Mouse (Mus musculus) erythroid progenitor cell, adult 5-6 weeks (primary cell): ENCODE results near the gene Tmem9. TPM values are rescaled to one million over a fixed set of nuclear protein-coding genes. Genes with fewer than 3 reads are reported as not detected.

Source experiments
- ATAC-seq: replicated peaks from 2 replicates; pipeline ENCODE4 v1.8.0; 2016; ENCODE audit warnings: moderate number of reproducible peaks, mild to moderate bottlenecking, moderate TSS enrichment, inconsistent platforms; ENCODE audit not compliant: poor library complexity, low FRiP score, severe bottlenecking
- total RNA-seq, 2 experiments: library from RNA; stranded (forward) in 1 of 2; stranded (reverse) in 1 of 2; fragments of 150-400 nt in 1 of 2; fragments of 186-747, 209-891 nt in 1 of 2; gene quantifications; 2 replicates each; pipeline versions ENCODE4 v1.2.3 to v1.2.4; 2015 to 2017; ENCODE audit warnings: low replicate concordance in 2 of 2

Tmem9 gene
- total RNA-seq, 2 experiments from 2014 or later, result 29.8 to 54.4 TPM

GRCm38 (mm10) chr1:136067579-136067978 is 59.6 kb downstream of the Tmem9 start:
- ATAC-seq, result no peak

- ATAC-seq, result peak; percentile 59; the same call in 1 of the 2 replicates
Observed at GRCm38 (mm10) chr1:136076086-136076485, 68.1 kb downstream of the Tmem9 start.

GRCm38 (mm10) chr1:136077656-136078055 is 69.7 kb downstream of the Tmem9 start:
- ATAC-seq, result no peak

GRCm38 (mm10) chr1:136081161-136081560 is 73.2 kb downstream of the Tmem9 start:
- no peak for ATAC-seq

Other genes with a start within 250 kb of the Tmem9 start
- not detected in 2 replicates for gene Phlda3, start 242.0 kb upstream of the Tmem9 start, total RNA-seq (2015; ENCODE audit: low replicate concordance)
- not detected in 2 replicates for gene Phlda3, start 242.0 kb upstream of the Tmem9 start, total RNA-seq (2017; ENCODE audit: low replicate concordance)
- not detected in 2 replicates for gene Tnni1, start 228.7 kb upstream of the Tmem9 start, total RNA-seq (2015; ENCODE audit: low replicate concordance)
- gene Tnni1, start 228.7 kb upstream of the Tmem9 start, total RNA-seq (2017; ENCODE audit: low replicate concordance), result not detected in 2 replicates
- gene Lad1, start 189.6 kb upstream of the Tmem9 start, total RNA-seq (2015; ENCODE audit: low replicate concordance), result 0.72 TPM in 1 of 2 replicates, not detected in the other
- not detected in 2 replicates for gene Lad1, start 189.6 kb upstream of the Tmem9 start, total RNA-seq (2017; ENCODE audit: low replicate concordance)
- gene Tnnt2, start 171.8 kb upstream of the Tmem9 start, total RNA-seq (2015; ENCODE audit: low replicate concordance), result not detected in 2 replicates
- not detected in 2 replicates for gene Tnnt2, start 171.8 kb upstream of the Tmem9 start, total RNA-seq (2017; ENCODE audit: low replicate concordance)
- gene Pkp1, start 88.9 kb upstream of the Tmem9 start, total RNA-seq (2015; ENCODE audit: low replicate concordance), result not detected in 2 replicates
- not detected in 2 replicates for gene Pkp1, start 88.9 kb upstream of the Tmem9 start, total RNA-seq (2017; ENCODE audit: low replicate concordance)
- gene Igfn1, start 1.8 kb upstream of the Tmem9 start, total RNA-seq (2015; ENCODE audit: low replicate concordance), result not detected in 2 replicates
- not detected in 2 replicates for gene Igfn1, start 1.8 kb upstream of the Tmem9 start, total RNA-seq (2017; ENCODE audit: low replicate concordance)
- not detected in 2 replicates for gene Ascl5, start 42.7 kb downstream of the Tmem9 start, total RNA-seq (2015; ENCODE audit: low replicate concordance)
- gene Ascl5, start 42.7 kb downstream of the Tmem9 start, total RNA-seq (2017; ENCODE audit: low replicate concordance), result not detected in 2 replicates
- not detected in 2 replicates for gene Cacna1s, start 44.6 kb downstream of the Tmem9 start, total RNA-seq (2015; ENCODE audit: low replicate concordance)
- not detected in 2 replicates for gene Cacna1s, start 44.6 kb downstream of the Tmem9 start, total RNA-seq (2017; ENCODE audit: low replicate concordance)
- gene Kif21b, start 123.2 kb downstream of the Tmem9 start, total RNA-seq (2015; ENCODE audit: low replicate concordance), result 23.4 and 36.0 TPM in 2 replicates
- 4.4 and 5.0 TPM in 2 replicates for gene Kif21b, start 123.2 kb downstream of the Tmem9 start, total RNA-seq (2017; ENCODE audit: low replicate concordance)
- gene Mroh3, start 204.7 kb downstream of the Tmem9 start, total RNA-seq (2015; ENCODE audit: low replicate concordance), result not detected in 2 replicates
- gene Mroh3, start 204.7 kb downstream of the Tmem9 start, total RNA-seq (2017; ENCODE audit: low replicate concordance), result not detected in 2 replicates
- not detected in 2 replicates for gene Inava, start 226.1 kb downstream of the Tmem9 start, total RNA-seq (2015; ENCODE audit: low replicate concordance)
- not detected in 2 replicates for gene Inava, start 226.1 kb downstream of the Tmem9 start, total RNA-seq (2017; ENCODE audit: low replicate concordance)